Mouse (Mus musculus) liver, adult 2 months (tissue): ENCODE data around the gene Lct.

Experiments
- CTCF ChIP-seq: fragments of 200-500 bp; IDR thresholded peaks from 2 replicates; pipeline ENCODE4 v1.5.1; 2011; ENCODE audit warnings: low read depth, low read length, control low read depth
- POLR2A ChIP-seq: fragments of 200-500 bp; IDR thresholded peaks from 2 replicates; pipeline ENCODE4 v1.6.1; 2011; ENCODE audit warnings: low read length, control low read depth; ENCODE audit not compliant: insufficient read depth; ENCODE audit errors: extremely low read depth

GRCm38 (mm10) chr1:128337708-128338320 is 9.7 kb upstream of the Lct start:
- TF ChIP-seq CTCF (no peak), POLR2A (no peak)
